Mouse (Mus musculus): ENCODE measurements at regions not wholly inside any gene's neighbourhood (a gene's known extent, or its start where the extent isn't known, plus 50 kb on each side); places are given as distances from the start of the nearest gene placed in this dataset.

DNA sequence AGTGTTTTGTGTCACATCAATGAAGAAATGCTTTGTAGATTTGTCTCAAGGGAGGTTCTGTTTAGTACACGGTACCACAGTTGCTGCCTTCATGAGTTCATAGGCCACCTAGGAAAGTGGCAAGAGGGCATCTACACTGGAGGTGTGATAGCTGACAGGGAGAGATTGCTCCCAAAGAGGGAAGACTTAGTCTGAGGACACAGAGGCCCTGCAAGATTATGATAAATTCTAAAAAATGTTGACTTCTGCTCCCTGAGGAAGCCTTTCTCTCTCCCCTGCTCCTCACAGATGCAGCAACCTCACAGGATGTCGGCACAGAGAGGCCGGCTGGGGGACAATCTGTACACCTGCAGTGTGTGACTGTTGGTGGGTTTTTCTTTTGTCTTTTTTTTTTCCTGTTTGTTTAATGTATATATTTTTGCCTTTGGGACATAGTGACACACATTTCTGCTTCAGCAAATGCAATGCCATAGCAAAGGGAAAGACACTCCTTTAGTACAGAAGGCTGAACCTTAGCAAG lies 133.5 kb upstream of the Lpp start:
- Histone ChIP-seq H3K36me3 (ENCODE audit: control insufficient read depth, insufficient read depth, low read length) (no peaks in the 10 kb centered on the region), H3K27ac (ENCODE audit: insufficient read depth, low read length) (no peak overlapping the region), H3K27me3 (ENCODE audit: control insufficient read depth, insufficient read depth, low read length) (no peaks in the 10 kb centered on the region), H3K4me3 (ENCODE audit: extremely low read depth, insufficient read depth, insufficient read length) (no peak overlapping the region), H3K4me1 (ENCODE audit: control insufficient read depth, insufficient read depth, insufficient read length) (peaks cover 2% of the 10 kb centered on the region; the same call in 1 of the 2 replicates)
- WGBS: 41% methylated on average over 3 of the region's 3 CpGs
- DNase-seq (ENCODE audit: low read depth in 1 of 2, low spot score in 2 of 2): no peak
- no peak for TF ChIP-seq CTCF (IDR thresholded peaks at IDR 0.05; ENCODE audit: extremely low read depth, insufficient read depth, insufficient read length, insufficient replicate concordance)
- TF ChIP-seq POLR2A (IDR thresholded peaks at IDR 0.05; ENCODE audit: low read depth, low read length): no peak

DNA sequence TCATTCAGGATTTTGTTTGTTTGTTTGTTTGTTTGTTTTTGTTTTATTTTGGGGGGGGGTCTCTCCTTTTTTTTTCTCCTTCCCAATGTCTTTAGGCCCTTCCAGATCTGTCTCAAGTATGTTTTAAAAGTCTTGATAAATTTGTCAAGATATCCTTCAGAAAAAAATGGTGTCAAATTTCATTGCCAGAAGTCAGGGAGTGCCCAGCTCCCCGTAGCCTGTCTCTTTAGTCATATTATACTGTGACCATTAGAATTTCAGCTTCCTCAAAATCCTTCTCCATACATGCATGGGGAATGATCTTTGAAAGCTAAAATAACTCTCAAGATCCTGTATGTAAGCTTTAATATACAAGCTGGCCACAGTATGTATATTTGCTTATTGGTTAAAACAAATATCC lies 134.3 kb upstream of the Lpp start:
- no peak overlapping the region for H3K4me3 ChIP-seq (ENCODE audit: extremely low read depth, insufficient read depth, insufficient read length)
- no peak for DNase-seq (ENCODE audit: low read depth in 1 of 2, low spot score in 2 of 2)
- no peak for TF ChIP-seq POLR2A (IDR thresholded peaks at IDR 0.05; ENCODE audit: low read depth, low read length)
- no peak for TF ChIP-seq CTCF (IDR thresholded peaks at IDR 0.05; ENCODE audit: extremely low read depth, insufficient read depth, insufficient read length, insufficient replicate concordance)
- no peak overlapping the region for H3K27ac ChIP-seq (ENCODE audit: insufficient read depth, low read length)
- H3K27me3 ChIP-seq (ENCODE audit: control insufficient read depth, insufficient read depth, low read length): no peaks in the 10 kb centered on the region
- peaks cover 2% of the 10 kb centered on the region; the same call in 1 of the 2 replicates for H3K4me1 ChIP-seq (ENCODE audit: control insufficient read depth, insufficient read depth, insufficient read length)
- 78% methylated on average over 1 of the region's 1 CpGs for WGBS
- H3K36me3 ChIP-seq (ENCODE audit: control insufficient read depth, insufficient read depth, low read length): no peaks in the 10 kb centered on the region

DNA sequence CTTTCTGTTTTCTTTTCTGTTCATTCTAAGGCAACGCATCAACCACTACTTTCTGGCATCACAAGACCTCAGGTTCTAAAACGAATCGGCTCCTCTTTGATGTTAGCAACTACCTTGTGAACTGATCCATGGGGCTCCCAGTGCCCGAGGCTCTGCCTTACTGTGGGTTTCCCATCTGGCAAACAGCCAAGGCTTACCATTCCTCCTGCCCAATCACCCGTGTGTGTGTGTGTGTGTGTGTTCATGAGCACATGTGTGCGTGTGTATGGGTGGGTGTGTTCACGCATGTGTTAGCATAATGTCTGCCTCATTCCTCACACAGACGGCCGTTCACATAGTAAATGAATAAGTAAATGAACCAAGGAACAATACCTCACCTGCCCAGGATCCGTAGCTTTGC lies 138.3 kb upstream of the Lpp start:
- TF ChIP-seq POLR2A (IDR thresholded peaks at IDR 0.05; ENCODE audit: low read depth, low read length) (no peak), CTCF (IDR thresholded peaks at IDR 0.05; ENCODE audit: extremely low read depth, insufficient read depth, insufficient read length, insufficient replicate concordance) (no peak)
- WGBS: 80% methylated on average over 10 of the region's 10 CpGs
- no peaks in the 10 kb centered on the region for H3K36me3 ChIP-seq (ENCODE audit: control insufficient read depth, insufficient read depth, low read length)
- no peaks in the 10 kb centered on the region for H3K4me1 ChIP-seq (ENCODE audit: control insufficient read depth, insufficient read depth, insufficient read length)
- no peak overlapping the region for H3K27ac ChIP-seq (ENCODE audit: insufficient read depth, low read length)
- no peaks in the 10 kb centered on the region for H3K27me3 ChIP-seq (ENCODE audit: control insufficient read depth, insufficient read depth, low read length)
- no peak overlapping the region for H3K4me3 ChIP-seq (ENCODE audit: extremely low read depth, insufficient read depth, insufficient read length)
- DNase-seq (ENCODE audit: low read depth in 1 of 2, low spot score in 2 of 2): no peak

DNA sequence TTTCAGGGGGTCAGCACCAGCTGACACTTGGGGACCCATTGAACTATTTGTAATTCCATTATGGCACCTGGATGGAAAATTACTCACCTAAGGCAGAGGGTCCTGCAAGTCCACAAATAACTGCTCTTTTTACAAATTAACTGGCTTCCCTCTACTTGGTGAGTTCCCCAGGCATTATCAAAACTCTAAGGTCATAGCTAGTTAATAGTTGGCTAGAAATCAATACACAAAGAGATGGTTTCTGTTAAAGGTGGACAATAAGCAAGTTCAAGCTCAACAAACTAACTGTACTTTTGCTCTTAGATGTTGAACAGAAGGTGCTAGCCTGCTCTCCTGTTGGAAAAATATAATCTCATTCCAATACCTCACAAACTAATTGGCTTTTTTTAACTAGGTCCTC lies 138.7 kb upstream of the Lpp start:
- Histone ChIP-seq H3K27ac (ENCODE audit: insufficient read depth, low read length) (no peak overlapping the region), H3K27me3 (ENCODE audit: control insufficient read depth, insufficient read depth, low read length) (no peaks in the 10 kb centered on the region), H3K4me1 (ENCODE audit: control insufficient read depth, insufficient read depth, insufficient read length) (no peaks in the 10 kb centered on the region), H3K4me3 (ENCODE audit: extremely low read depth, insufficient read depth, insufficient read length) (no peak overlapping the region), H3K36me3 (ENCODE audit: control insufficient read depth, insufficient read depth, low read length) (no peaks in the 10 kb centered on the region)
- DNase-seq (ENCODE audit: low read depth in 1 of 2, low spot score in 2 of 2): no peak
- TF ChIP-seq CTCF (IDR thresholded peaks at IDR 0.05; ENCODE audit: extremely low read depth, insufficient read depth, insufficient read length, insufficient replicate concordance): no peak
- no peak for TF ChIP-seq POLR2A (IDR thresholded peaks at IDR 0.05; ENCODE audit: low read depth, low read length)

DNA sequence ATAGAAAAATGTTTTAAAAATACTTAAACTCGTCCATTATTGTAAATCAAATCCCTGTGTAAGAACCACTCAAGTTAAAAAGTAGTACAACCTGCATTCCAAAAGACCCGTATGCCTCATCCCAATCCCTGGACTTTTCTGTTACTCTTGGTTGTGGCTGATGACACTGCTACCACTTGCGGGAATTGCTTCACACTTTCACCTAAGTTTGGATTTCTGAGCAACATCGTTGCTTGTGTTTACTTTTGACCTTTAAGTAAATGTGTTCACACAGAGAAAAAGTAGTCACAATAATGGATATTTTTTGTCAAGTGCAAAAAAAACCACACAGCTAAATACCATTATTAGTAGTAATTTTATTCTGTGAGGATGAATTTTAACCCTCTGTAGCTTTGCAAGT lies 139.2 kb upstream of the Lpp start:
- no peak for DNase-seq (ENCODE audit: low read depth in 1 of 2, low spot score in 2 of 2)
- H3K4me3 ChIP-seq (ENCODE audit: extremely low read depth, insufficient read depth, insufficient read length): no peak overlapping the region
- WGBS: 93% methylated on average over 4 of the region's 4 CpGs
- H3K27me3 ChIP-seq (ENCODE audit: control insufficient read depth, insufficient read depth, low read length): no peaks in the 10 kb centered on the region
- TF ChIP-seq CTCF (IDR thresholded peaks at IDR 0.05; ENCODE audit: extremely low read depth, insufficient read depth, insufficient read length, insufficient replicate concordance) (no peak), POLR2A (IDR thresholded peaks at IDR 0.05; ENCODE audit: low read depth, low read length) (no peak)
- no peak overlapping the region for H3K27ac ChIP-seq (ENCODE audit: insufficient read depth, low read length)
- no peaks in the 10 kb centered on the region for H3K36me3 ChIP-seq (ENCODE audit: control insufficient read depth, insufficient read depth, low read length)
- H3K4me1 ChIP-seq (ENCODE audit: control insufficient read depth, insufficient read depth, insufficient read length): no peaks in the 10 kb centered on the region

DNA sequence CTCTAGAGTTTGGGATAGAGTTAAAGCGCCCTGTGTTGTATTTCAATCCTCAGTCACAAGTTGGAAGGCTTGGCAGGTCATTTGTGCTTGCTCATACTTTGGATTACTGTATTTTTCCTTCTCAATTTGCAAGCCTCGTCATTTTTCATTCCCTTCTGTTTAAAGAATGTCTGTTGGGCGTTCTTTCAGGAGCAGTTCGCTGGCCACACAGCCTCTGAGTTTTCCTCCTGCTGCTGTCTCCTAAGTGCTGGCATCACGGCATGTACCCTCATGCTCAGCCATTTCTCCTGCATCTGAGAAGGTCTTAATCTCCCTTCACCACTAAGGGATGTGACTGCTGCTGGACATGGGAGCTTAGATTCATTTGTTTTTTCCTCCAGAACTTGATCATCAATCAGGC lies 146.0 kb upstream of the Lpp start:
- Histone ChIP-seq H3K4me1 (ENCODE audit: control insufficient read depth, insufficient read depth, insufficient read length) (no peaks in the 10 kb centered on the region), H3K27ac (ENCODE audit: insufficient read depth, low read length) (no peak overlapping the region), H3K4me3 (ENCODE audit: extremely low read depth, insufficient read depth, insufficient read length) (no peak overlapping the region), H3K36me3 (ENCODE audit: control insufficient read depth, insufficient read depth, low read length) (no peaks in the 10 kb centered on the region), H3K27me3 (ENCODE audit: control insufficient read depth, insufficient read depth, low read length) (no peaks in the 10 kb centered on the region)
- WGBS: 90% methylated on average over 5 of the region's 5 CpGs
- no peak for DNase-seq (ENCODE audit: low read depth in 1 of 2, low spot score in 2 of 2)
- TF ChIP-seq POLR2A (IDR thresholded peaks at IDR 0.05; ENCODE audit: low read depth, low read length): no peak
- no peak for TF ChIP-seq CTCF (IDR thresholded peaks at IDR 0.05; ENCODE audit: extremely low read depth, insufficient read depth, insufficient read length, insufficient replicate concordance)

DNA sequence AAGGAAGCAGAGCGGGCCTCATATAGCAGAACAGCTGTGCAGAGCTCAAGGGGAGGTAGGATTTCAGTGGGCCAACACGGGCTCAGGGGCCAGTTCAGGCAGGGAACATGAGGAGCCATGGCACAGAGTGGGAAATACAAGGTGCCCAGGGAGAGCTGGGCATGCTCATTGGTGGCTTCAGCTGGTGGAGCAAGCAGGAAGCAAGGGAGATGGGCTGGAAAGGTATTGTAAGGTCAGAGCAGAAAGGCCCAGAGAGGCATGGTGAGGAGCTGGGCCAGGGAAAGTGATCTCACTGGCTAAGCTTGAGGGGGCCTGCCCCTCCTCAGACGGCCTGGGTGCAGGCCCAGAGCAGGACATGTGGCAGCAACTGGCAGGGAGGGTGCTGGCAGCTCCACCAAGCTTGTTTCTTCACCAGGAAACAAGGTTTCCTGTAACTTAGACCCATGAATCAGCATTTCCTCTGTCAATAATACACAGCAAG lies 155.2 kb upstream of the Lpp start:
- Histone ChIP-seq H3K36me3 (ENCODE audit: control insufficient read depth, insufficient read depth, low read length) (no peaks in the 10 kb centered on the region), H3K4me1 (ENCODE audit: control insufficient read depth, insufficient read depth, insufficient read length) (peaks cover 6% of the 10 kb centered on the region; the same call in 1 of the 2 replicates), H3K27me3 (ENCODE audit: control insufficient read depth, insufficient read depth, low read length) (no peaks in the 10 kb centered on the region), H3K4me3 (ENCODE audit: extremely low read depth, insufficient read depth, insufficient read length) (no peak overlapping the region), H3K27ac (ENCODE audit: insufficient read depth, low read length) (no peak overlapping the region)
- no peak for DNase-seq (ENCODE audit: low read depth in 1 of 2, low spot score in 2 of 2)
- WGBS: 43% methylated on average over 3 of the region's 3 CpGs
- no peak for TF ChIP-seq POLR2A (IDR thresholded peaks at IDR 0.05; ENCODE audit: low read depth, low read length)
- TF ChIP-seq CTCF (IDR thresholded peaks at IDR 0.05; ENCODE audit: extremely low read depth, insufficient read depth, insufficient read length, insufficient replicate concordance): no peak

Data from spleen, adult 2 months (tissue).